Mouse (Mus musculus) myocyte (in vitro differentiated cells): Measurements from ENCODE around the gene Opn3.

Source experiments
- E2F4 ChIP-seq: IDR thresholded peaks from one replicate; pipeline ENCODE4 v1.6.1; 2011; ENCODE audit warnings: mild to moderate bottlenecking, control low read depth, moderate library complexity; ENCODE audit not compliant: insufficient read depth
- MYOG ChIP-seq, 3 experiments: IDR thresholded peaks; one replicate each; pipeline ENCODE4 v1.6.1; 2011; ENCODE audit warnings: control low read depth in 2 of 3, low read depth in 2 of 3, mild to moderate bottlenecking in 2 of 3; ENCODE audit not compliant: insufficient read length in 2 of 3, control insufficient read depth in 1 of 3, insufficient read depth in 1 of 3
- POLR2A ChIP-seq: IDR thresholded peaks from one replicate; pipeline ENCODE4 v1.6.1; 2011; ENCODE audit warnings: low read depth, mild to moderate bottlenecking, control low read depth, moderate library complexity; ENCODE audit not compliant: insufficient read length
- TCF12 ChIP-seq: IDR thresholded peaks from one replicate; pipeline ENCODE4 v1.6.1; 2011; ENCODE audit warnings: mild to moderate bottlenecking, control low read depth; ENCODE audit not compliant: poor library complexity, insufficient read depth, severe bottlenecking

- TF ChIP-seq TCF12 (no peak), E2F4 (no peak), MYOG (IDR thresholded peaks at IDR 0.05; ENCODE audit: control insufficient read depth in 1 of 3, insufficient read depth in 1 of 3, insufficient read length in 2 of 3, low read depth in 2 of 3) (no peak), POLR2A (no peak)
Measured at GRCm38 (mm10) chr1:175640435-175641150, 52.0 kb downstream of the Opn3 start.
